Mouse (Mus musculus): ENCODE results near the gene Tra2b.
"Not testable (repeated sequence)": the region's sequence is repeated elsewhere in the genome, so short reads cannot be mapped to it uniquely, and the experiment has no call there.

Tra2b gene

GRCm38 (mm10) chr16:22241376-22242238, 24.2 kb downstream of the Tra2b start:
- DNase-seq, result no peak

- no peak for DNase-seq
Measured at GRCm38 (mm10) chr16:22240856-22241255, 24.9 kb downstream of the Tra2b start.

GRCm38 (mm10) chr16:22239978-22240377, 25.8 kb downstream of the Tra2b start:
- DNase-seq, result no peak

GRCm38 (mm10) chr16:22238928-22239620, 26.7 kb downstream of the Tra2b start:
- DNase-seq, result no peak

GRCm38 (mm10) chr16:22238402-22238801, 27.4 kb downstream of the Tra2b start:
- DNase-seq, result not testable (repeated sequence)

GRCm38 (mm10) chr16:22236814-22237213, 29.0 kb downstream of the Tra2b start:
- no peak for DNase-seq

- DNase-seq, result no peak
Measured at GRCm38 (mm10) chr16:22234535-22234934, 31.3 kb downstream of the Tra2b start.

GRCm38 (mm10) chr16:22230276-22230675, 35.5 kb downstream of the Tra2b start:
- DNase-seq, result not testable (repeated sequence)

GRCm38 (mm10) chr16:22203501-22203900, 62.3 kb downstream of the Tra2b start:
- DNase-seq, result no peak

- no peak for DNase-seq
Measured at GRCm38 (mm10) chr16:22201858-22202257, 63.9 kb downstream of the Tra2b start.

GRCm38 (mm10) chr16:22200476-22200875, 65.3 kb downstream of the Tra2b start:
- no peak for DNase-seq

Measured in cerebellum, adult 9-11 months (tissue).